Mouse (Mus musculus): Measurements from ENCODE around the gene Gse1. TPM values are rescaled to one million over a fixed set of nuclear protein-coding genes. Genes with fewer than 3 reads are reported as not detected.

Gene Gse1
- total and polyA plus RNA-seq, 3 experiments: 23.6 to 128 (median 66.9) TPM

- TF ChIP-seq NRF1 (IDR thresholded peaks at IDR 0.05; ENCODE audit: insufficient read depth, low read depth, low read length, poor library complexity, severe bottlenecking) (no peak), ELF1 (IDR thresholded peaks at IDR 0.05; ENCODE audit: low read depth, low read length) (no peak), POLR2AphosphoS5 (IDR thresholded peaks at IDR 0.05; ENCODE audit: borderline replicate concordance, low read depth, low read length) (no peak), TBP (IDR thresholded peaks at IDR 0.05; ENCODE audit: low read depth, low read length) (no peak), MXI1 (IDR thresholded peaks at IDR 0.05; ENCODE audit: low read depth, low read length) (no peak), ETS1 (IDR thresholded peaks at IDR 0.05; ENCODE audit: low read depth, low read length) (no peak), POLR2AphosphoS2 (IDR thresholded peaks at IDR 0.05; ENCODE audit: low read length) (no peak), GATA1 (IDR thresholded peaks at IDR 0.05; ENCODE audit: low read depth, low read length) (no peak)
- H3K79me2 ChIP-seq (ENCODE audit: control insufficient read depth, insufficient read depth, low read length, poor library complexity): no peaks in the 10 kb centered on the region
- H3K9me3 ChIP-seq (replicated peaks; ENCODE audit: insufficient read depth, low read length): no peaks in the 10 kb centered on the region
- DNase-seq (ENCODE audit: low read depth, low spot score): no peak
- 0 out of 4 replicates have a peak, but pooled peaks cover 0 to 4% of the 10 kb centered on the region in 2 experiments for H3K4me1 ChIP-seq (ENCODE audit: control insufficient read depth in 1 of 2, insufficient read depth in 2 of 2, low read length in 2 of 2)
- no peak overlapping the region for H3K27ac ChIP-seq (ENCODE audit: control insufficient read depth, low read depth, low read length)
- H3K9ac ChIP-seq (ENCODE audit: control insufficient read depth, low read depth, low read length, poor library complexity, severe bottlenecking): no peak overlapping the region
- no peaks in the 10 kb centered on the region for H3K27me3 ChIP-seq (ENCODE audit: control insufficient read depth in 1 of 2, insufficient read depth in 2 of 2, low read length in 2 of 2)
- no peak overlapping the region for H3K4me3 ChIP-seq (ENCODE audit: control insufficient read depth in 1 of 2, insufficient read depth in 1 of 2, low read depth in 2 of 2, low read length in 2 of 2)
- no peaks in the 10 kb centered on the region for H3K36me3 ChIP-seq (ENCODE audit: control insufficient read depth in 1 of 2, insufficient read depth in 2 of 2, low read length in 2 of 2)
Observed at GRCm38 (mm10) chr8:120313674-120314073, 85.4 kb downstream of the Gse1 start.

- Histone ChIP-seq H3K9me3 (replicated peaks; ENCODE audit: insufficient read depth, low read length) (no peaks in the 10 kb centered on the region), H3K27me3 (ENCODE audit: control insufficient read depth in 1 of 2, insufficient read depth in 2 of 2, low read length in 2 of 2) (no peaks in the 10 kb centered on the region), H3K4me1 (ENCODE audit: control insufficient read depth in 1 of 2, insufficient read depth in 2 of 2, low read length in 2 of 2) (0 out of 4 replicates have a peak, but pooled peaks cover 0 to 7% of the 10 kb centered on the region in 2 experiments), H3K4me3 (ENCODE audit: control insufficient read depth in 1 of 2, insufficient read depth in 1 of 2, low read depth in 2 of 2, low read length in 2 of 2) (no peak overlapping the region), H3K27ac (ENCODE audit: control insufficient read depth, low read depth, low read length) (no peak overlapping the region), H3K79me2 (ENCODE audit: control insufficient read depth, insufficient read depth, low read length, poor library complexity) (no peaks in the 10 kb centered on the region), H3K36me3 (ENCODE audit: control insufficient read depth in 1 of 2, insufficient read depth in 2 of 2, low read length in 2 of 2) (no peaks in the 10 kb centered on the region), H3K9ac (ENCODE audit: control insufficient read depth, low read depth, low read length, poor library complexity, severe bottlenecking) (no peak overlapping the region)
- no peak for TF ChIP-seq ZKSCAN1 (IDR thresholded peaks at IDR 0.05; ENCODE audit: low read depth, low read length)
- no peak for TF ChIP-seq CTCF (IDR thresholded peaks at IDR 0.05 in 2 of 3, conservative IDR thresholded peaks at IDR 0.05 in 1 of 3; ENCODE audit: control insufficient read depth in 1 of 3, insufficient read depth in 1 of 3, low read depth in 2 of 3, low read length in 3 of 3, poor library complexity in 1 of 3, severe bottlenecking in 1 of 3)
- TF ChIP-seq MXI1 (IDR thresholded peaks at IDR 0.05; ENCODE audit: low read depth, low read length): no peak
- no peak for TF ChIP-seq ZNF384 (IDR thresholded peaks at IDR 0.05; ENCODE audit: low read depth, low read length)
- no peak for TF ChIP-seq RAD21 (IDR thresholded peaks at IDR 0.05; ENCODE audit: low read depth, low read length)
- no peak for TF ChIP-seq UBTF (IDR thresholded peaks at IDR 0.05; ENCODE audit: borderline replicate concordance, insufficient read depth, low read depth, low read length)
- TF ChIP-seq MAZ (IDR thresholded peaks at IDR 0.05; ENCODE audit: low read depth, low read length): no peak
- TF ChIP-seq ZMIZ1 (IDR thresholded peaks at IDR 0.05; ENCODE audit: low read depth, low read length): no peak
- TF ChIP-seq MAX (IDR thresholded peaks at IDR 0.05; ENCODE audit: low read length): no peak
- TF ChIP-seq CHD2 (IDR thresholded peaks at IDR 0.05; ENCODE audit: low read length): no peak
- TF ChIP-seq NRF1 (IDR thresholded peaks at IDR 0.05; ENCODE audit: insufficient read depth, low read depth, low read length, poor library complexity, severe bottlenecking): no peak
- DNase-seq (ENCODE audit: low read depth, low spot score): no peak
Observed at GRCm38 (mm10) chr8:120314932-120315331, 86.7 kb downstream of the Gse1 start.

Measured in MEL (cell line).